In the genomic region with DNA sequence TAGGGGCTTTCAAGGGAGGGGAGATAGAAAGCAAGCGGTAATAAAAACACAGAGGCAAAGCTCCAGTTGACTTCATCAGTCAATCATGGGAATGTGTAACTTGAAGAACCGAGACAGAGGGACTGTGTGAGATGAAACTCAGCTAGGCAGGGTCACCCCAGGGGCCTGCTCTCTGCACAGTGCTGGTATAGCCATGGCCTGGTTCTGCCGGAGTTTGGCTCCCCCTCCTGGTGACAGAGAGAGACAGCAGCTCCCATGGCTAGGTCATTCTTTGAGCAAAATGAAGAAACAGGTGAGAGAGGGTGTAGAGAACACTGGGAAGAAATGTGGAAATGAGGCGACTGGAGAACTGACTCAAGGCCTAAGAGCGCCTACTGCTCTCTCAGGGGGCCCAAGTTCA, we compare ENCODE assay signal across 9 mouse cellular contexts. TPM values are rescaled to one million over a fixed set of nuclear protein-coding genes. Genes with fewer than 3 reads are reported as not detected.
DNase-seq lines count a peak whose midpoint lies in the region; ATAC-seq lines count a peak whose summit lies in the region.
"Had no signal": no experiment of that assay in that cellular context is flagged by ENCODE, and none has a peak within 500 bp of the region (broad histone marks: within the 10 kb centered on the region; RNA-seq: fewer than 3 reads in every experiment).

No protein-coding gene starts in this region.

- no peak for DNase-seq in cerebellum, adult 11 months
- DNase-seq in adrenal gland, postnatal 14 days = peak; percentile 85
- DNase-seq in heart, postnatal 25 days (ENCODE audit: low spot score) = peak; percentile 4
- peak; percentile 39 to 65 for DNase-seq in left cerebral cortex, postnatal 14 days (ENCODE audit: low spot score in 2 of 2)
- DNase-seq in retina, postnatal 7 days (ENCODE audit: low read depth, low spot score) = peak; percentile 68

- peak; percentile 74 for ATAC-seq in cerebellum, adult (ENCODE audit: insufficient number of reproducible peaks, low FRiP score, low TSS enrichment)
- ATAC-seq in embryonic facial prominence, embryonic 12.5 days (ENCODE audit: insufficient number of reproducible peaks, insufficient read depth, low FRiP score, low TSS enrichment) = peak; percentile 85; the same call in 1 of the 2 replicates
- ATAC-seq in megakaryocyte, adult 5-6 weeks (ENCODE audit: poor library complexity, severe bottlenecking) = peak; percentile 88

- no peak overlapping the region for H3K27ac ChIP-seq in embryonic facial prominence, embryonic 12.5 days

- H3K4me3 ChIP-seq in embryonic facial prominence, embryonic 12.5 days = no peak overlapping the region
- H3K4me3 ChIP-seq: megakaryocyte, embryonic 14.5 days had no signal

- H3K4me1 ChIP-seq in embryonic facial prominence, embryonic 12.5 days = no peaks in the 10 kb centered on the region

- no peak overlapping the region for H3K4me2 ChIP-seq in embryonic facial prominence, embryonic 12.5 days (replicated peaks)

- 23% methylated on average over 5 of the region's 5 CpGs for WGBS in embryonic facial prominence, embryonic 12.5 days

- no peak overlapping the region for H3K9ac ChIP-seq in embryonic facial prominence, embryonic 12.5 days

- peaks cover 13% of the 10 kb centered on the region for H3K36me3 ChIP-seq in embryonic facial prominence, embryonic 12.5 days

- H3K9me3 ChIP-seq in embryonic facial prominence, embryonic 12.5 days = no peaks in the 10 kb centered on the region
- H3K9me3 ChIP-seq: megakaryocyte, embryonic 14.5 days had no signal

- H3K27me3 ChIP-seq in embryonic facial prominence, embryonic 12.5 days = peaks cover 3% of the 10 kb centered on the region; the same call in 1 of the 2 replicates

- intact Hi-C loops in heart, postnatal 25 days (cut with DNase I) = no loop called here
- intact Hi-C loops in left cerebral cortex, postnatal 14 days (cut with DNase I) = loop anchor here (1.0 kb wide), 1 partner anchor 67 kb away; no protein-coding TSS in a partner anchor

RNA-seq across cellular contexts. Expression of gene Galp, which starts 2.8 kb away (rescaled TPM):
- total RNA-seq in adrenal gland, postnatal 14 days (2021) = not detected in 2 replicates
- not detected in 2 replicates for polyA plus RNA-seq in embryonic facial prominence, embryonic 12.5 days (2016; fragmentation: Nextera tagmentation; extraction: Ambion mirVana)
- total RNA-seq in heart, postnatal 25 days (2021) = not detected
- total RNA-seq in left cerebral cortex, postnatal 14 days (2021) = not detected
- not detected in 2 replicates for total RNA-seq in megakaryocyte, adult 5-6 weeks (2015)
- not detected in 2 replicates for total RNA-seq in megakaryocyte, adult 5-6 weeks (2017)

RNA-seq across cellular contexts. Expression of gene Zfp444, which starts 22.1 kb away (rescaled TPM):
- 21.5 and 23.0 TPM in 2 replicates for total RNA-seq in adrenal gland, postnatal 14 days (2021)
- polyA plus RNA-seq in embryonic facial prominence, embryonic 12.5 days (2016; fragmentation: Nextera tagmentation; extraction: Ambion mirVana) = 80.2 and 80.4 TPM in 2 replicates
- total RNA-seq in heart, postnatal 25 days (2021) = 10 to 100 TPM; 10.2 to 16.8 TPM
- 10 to 100 TPM; 51.0 to 58.8 TPM for total RNA-seq in left cerebral cortex, postnatal 14 days (2021)
- 2.0 and 3.6 TPM in 2 replicates for total RNA-seq in megakaryocyte, adult 5-6 weeks (2015)
- 4.1 and 8.0 TPM in 2 replicates for total RNA-seq in megakaryocyte, adult 5-6 weeks (2017)

RNA-seq across cellular contexts. Expression of gene Zscan5b, which starts 27.9 kb away (rescaled TPM):
- not detected in 2 replicates for total RNA-seq in adrenal gland, postnatal 14 days (2021)
- not detected in 2 replicates for polyA plus RNA-seq in embryonic facial prominence, embryonic 12.5 days (2016; fragmentation: Nextera tagmentation; extraction: Ambion mirVana)
- total RNA-seq in heart, postnatal 25 days (2021) = not detected
- not detected for total RNA-seq in left cerebral cortex, postnatal 14 days (2021)
- not detected in 2 replicates for total RNA-seq in megakaryocyte, adult 5-6 weeks (2015)
- total RNA-seq in megakaryocyte, adult 5-6 weeks (2017) = not detected in 2 replicates

RNA-seq across cellular contexts. Expression of gene Zfp787, which starts 38.3 kb away (rescaled TPM):
- total RNA-seq in adrenal gland, postnatal 14 days (2021) = 45.4 and 51.4 TPM in 2 replicates
- polyA plus RNA-seq in embryonic facial prominence, embryonic 12.5 days (2016; fragmentation: Nextera tagmentation; extraction: Ambion mirVana) = 31.9 and 33.8 TPM in 2 replicates
- 10 to 100 TPM; 29.8 to 33.1 TPM for total RNA-seq in heart, postnatal 25 days (2021)
- 10 to 100 TPM; 26.9 to 29.1 TPM for total RNA-seq in left cerebral cortex, postnatal 14 days (2021)
- 11.9 and 17.0 TPM in 2 replicates for total RNA-seq in megakaryocyte, adult 5-6 weeks (2015)
- 25.6 and 25.7 TPM in 2 replicates for total RNA-seq in megakaryocyte, adult 5-6 weeks (2017)

RNA-seq across cellular contexts. Expression of gene Epp13, which starts 58.4 kb away (rescaled TPM):
- not detected in 2 replicates for total RNA-seq in adrenal gland, postnatal 14 days (2021)
- polyA plus RNA-seq in embryonic facial prominence, embryonic 12.5 days (2016; fragmentation: Nextera tagmentation; extraction: Ambion mirVana) = not detected in 2 replicates
- not detected for total RNA-seq in heart, postnatal 25 days (2021)
- not detected for total RNA-seq in left cerebral cortex, postnatal 14 days (2021)
- not detected in 2 replicates for total RNA-seq in megakaryocyte, adult 5-6 weeks (2015)
- total RNA-seq in megakaryocyte, adult 5-6 weeks (2017) = not detected in 2 replicates
